Comparison of ENCODE assay signal across 9 mouse cellular contexts in the genomic region with DNA sequence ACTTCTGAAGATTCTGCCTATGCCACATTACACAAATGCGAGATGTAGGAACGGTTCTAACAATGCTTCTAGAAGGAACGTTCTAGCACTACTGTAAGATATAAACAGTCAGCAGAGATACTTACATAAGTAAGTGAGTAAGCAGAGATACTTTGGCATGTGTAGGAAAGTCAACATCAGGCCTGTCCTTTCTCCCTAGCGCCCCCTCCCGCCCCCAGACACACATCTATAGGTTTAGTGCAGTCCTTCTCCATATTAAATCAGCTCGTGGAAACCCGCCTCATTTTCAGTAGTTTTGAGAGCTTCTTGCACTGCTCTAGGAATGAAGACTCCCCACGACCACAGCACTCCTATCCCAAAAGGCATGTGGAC. TPM values are rescaled to one million over a fixed set of nuclear protein-coding genes. Genes with fewer than 3 reads are reported as not detected.
DNase-seq lines count a peak whose midpoint lies in the region; ATAC-seq and TF ChIP-seq lines count a peak whose summit lies in the region.
"Had no signal": no experiment of that assay in that cellular context is flagged by ENCODE, and none has a peak within 500 bp of the region (broad histone marks: within the 10 kb centered on the region; RNA-seq: fewer than 3 reads in every experiment).

No protein-coding gene starts in this region.

- H3K9me3 ChIP-seq in heart, embryonic 10.5 days: no peaks in the 10 kb centered on the region
- no peaks in the 10 kb centered on the region for H3K9me3 ChIP-seq in embryonic facial prominence, embryonic 15.5 days (replicated peaks)
- no peaks in the 10 kb centered on the region for H3K9me3 ChIP-seq in hindbrain, postnatal 0 days (ENCODE audit: low read length)
- no peaks in the 10 kb centered on the region for H3K9me3 ChIP-seq in lung, embryonic 16.5 days (ENCODE audit: control insufficient read depth, low read length)

- WGBS in heart, embryonic 10.5 days: 13% methylated on average over 8 of the region's 8 CpGs
- 13% methylated on average over 8 of the region's 8 CpGs for WGBS in embryonic facial prominence, embryonic 15.5 days
- WGBS in hindbrain, postnatal 0 days: 16% methylated on average over 8 of the region's 8 CpGs
- WGBS in lung, embryonic 16.5 days: 9% methylated on average over 8 of the region's 8 CpGs

- no peak for TF ChIP-seq CTCF in hindbrain, postnatal 0 days (IDR thresholded peaks at IDR 0.05; ENCODE audit: low read depth)

- no peaks in the 10 kb centered on the region for H3K36me3 ChIP-seq in heart, embryonic 10.5 days
- no peaks in the 10 kb centered on the region for H3K36me3 ChIP-seq in embryonic facial prominence, embryonic 15.5 days
- H3K36me3 ChIP-seq in hindbrain, postnatal 0 days (ENCODE audit: insufficient read depth, low read length): no peaks in the 10 kb centered on the region
- no peaks in the 10 kb centered on the region for H3K36me3 ChIP-seq in lung, embryonic 16.5 days (ENCODE audit: control insufficient read depth, insufficient read depth, low read length)

- DNase-seq in heart, embryonic 10.5 days (ENCODE audit: low spot score): no peak
- DNase-seq in heart, adult 8-10 months (ENCODE audit: low spot score): no peak
- peak; percentile 75 for DNase-seq in ES-CJ7 (ENCODE audit: low read depth, low spot score)
- peak; percentile 50 for DNase-seq in hindbrain, postnatal 0 days (ENCODE audit: low spot score)
- DNase-seq in retina, postnatal 1 day: peak; percentile 64
- DNase-seq in layer of hippocampus, adult 9-10 months (ENCODE audit: low spot score): no peak

- H3K27me3 ChIP-seq in heart, embryonic 10.5 days (ENCODE audit: insufficient read depth, poor library complexity, severe bottlenecking): peaks cover 12% of the 10 kb centered on the region; the same call in 1 of the 2 replicates
- H3K27me3 ChIP-seq in embryonic facial prominence, embryonic 15.5 days: no peaks in the 10 kb centered on the region
- no peaks in the 10 kb centered on the region for H3K27me3 ChIP-seq in hindbrain, postnatal 0 days (ENCODE audit: insufficient read depth, low read length)
- no peaks in the 10 kb centered on the region; the same call in 1 of the 2 replicates for H3K27me3 ChIP-seq in lung, embryonic 16.5 days (ENCODE audit: control insufficient read depth, insufficient read depth, low read depth, low read length)

- peak overlapping the region; percentile 91 for H3K4me2 ChIP-seq in embryonic facial prominence, embryonic 15.5 days (replicated peaks)
- peak overlapping the region; percentile 80 for H3K4me2 ChIP-seq in hindbrain, postnatal 0 days (ENCODE audit: low read depth, low read length)
- H3K4me2 ChIP-seq in lung, embryonic 16.5 days (ENCODE audit: low read depth, low read length): peak overlapping the region; percentile 94

- peak overlapping the region; percentile 90 for H3K27ac ChIP-seq in heart, embryonic 10.5 days
- H3K27ac ChIP-seq in embryonic facial prominence, embryonic 15.5 days (replicated peaks): peak overlapping the region; percentile 93
- H3K27ac ChIP-seq in hindbrain, postnatal 0 days: peak overlapping the region; percentile 83; the same call in 1 of the 2 replicates
- no peak overlapping the region for H3K27ac ChIP-seq in lung, embryonic 16.5 days (ENCODE audit: low read length)

- peaks cover 12% of the 10 kb centered on the region; the same call in 1 of the 2 replicates for H3K4me1 ChIP-seq in heart, embryonic 10.5 days
- peaks cover 12% of the 10 kb centered on the region for H3K4me1 ChIP-seq in embryonic facial prominence, embryonic 15.5 days
- peaks cover 4% of the 10 kb centered on the region; the same call in 1 of the 2 replicates for H3K4me1 ChIP-seq in hindbrain, postnatal 0 days (ENCODE audit: insufficient read depth, low read length)
- peaks cover 8% of the 10 kb centered on the region for H3K4me1 ChIP-seq in lung, embryonic 16.5 days (replicated peaks; ENCODE audit: control insufficient read depth, insufficient read depth, low read length)

- peak overlapping the region; percentile 69 for H3K4me3 ChIP-seq in heart, embryonic 10.5 days
- peak overlapping the region; percentile 56 for H3K4me3 ChIP-seq in embryonic facial prominence, embryonic 15.5 days (replicated peaks)
- H3K4me3 ChIP-seq in hindbrain, postnatal 0 days (ENCODE audit: low read length): peak overlapping the region; percentile 42
- H3K4me3 ChIP-seq in lung, embryonic 16.5 days (ENCODE audit: low read length): peak overlapping the region; percentile 64

- peak overlapping the region; percentile 50 for H3K9ac ChIP-seq in embryonic facial prominence, embryonic 15.5 days
- H3K9ac ChIP-seq in hindbrain, postnatal 0 days (replicated peaks; ENCODE audit: low read length): peak overlapping the region; percentile 51
- H3K9ac ChIP-seq in lung, embryonic 16.5 days (ENCODE audit: low read length): peak overlapping the region; percentile 63

- 0 out of 2 replicates have a peak, but pooled peaks have one; percentile 45 for ATAC-seq in embryonic facial prominence, embryonic 15.5 days (ENCODE audit: insufficient number of reproducible peaks, low FRiP score, low TSS enrichment, low read depth)
- ATAC-seq in hindbrain, postnatal 0 days: no peak; the same call in 1 of the 2 replicates
- ATAC-seq in lung, embryonic 16.5 days (ENCODE audit: low read depth): peak; percentile 37

RNA-seq across cellular contexts. Expression of a gene that starts 7.9 kb away (rescaled TPM):
- polyA plus RNA-seq in heart, embryonic 10.5 days (2016; fragmentation: Nextera tagmentation; extraction: Ambion mirVana): 3.8 and 7.7 TPM in 2 replicates
- total RNA-seq in heart, adult 8-10 months (2022): 10 to 100 TPM; 28.0 to 42.3 (median 33.7) TPM
- 7.0 and 8.6 TPM in 2 replicates for polyA plus RNA-seq in embryonic facial prominence, embryonic 15.5 days (2015; fragmentation: Nextera tagmentation; extraction: Ambion mirVana)
- total RNA-seq in hindbrain, postnatal 0 days (2014; rRNA removed): 234 and 397 TPM in 2 replicates
- polyA plus RNA-seq in hindbrain, postnatal 0 days (2015; fragmentation: Nextera tagmentation; extraction: Ambion mirVana): 1.4 and 2.4 TPM in 2 replicates
- polyA plus RNA-seq in lung, embryonic 16.5 days (2015; fragmentation: Nextera tagmentation; extraction: Ambion mirVana): 13.0 and 14.5 TPM in 2 replicates
- polyA plus RNA-seq: liver, adult 2 months had no signal

RNA-seq across cellular contexts. Expression of a gene that starts 9.0 kb away (rescaled TPM):
- 17.8 and 25.8 TPM in 2 replicates for polyA plus RNA-seq in heart, embryonic 10.5 days (2016; fragmentation: Nextera tagmentation; extraction: Ambion mirVana)
- 10 to 100 TPM; 12.2 to 24.7 (median 15.9) TPM for total RNA-seq in heart, adult 8-10 months (2022)
- polyA plus RNA-seq in embryonic facial prominence, embryonic 15.5 days (2015; fragmentation: Nextera tagmentation; extraction: Ambion mirVana): 36.0 and 51.5 TPM in 2 replicates
- total RNA-seq in hindbrain, postnatal 0 days (2014; rRNA removed): 1,585 and 2,263 TPM in 2 replicates
- 15.7 and 22.9 TPM in 2 replicates for polyA plus RNA-seq in hindbrain, postnatal 0 days (2015; fragmentation: Nextera tagmentation; extraction: Ambion mirVana)
- polyA plus RNA-seq in lung, embryonic 16.5 days (2015; fragmentation: Nextera tagmentation; extraction: Ambion mirVana): 55.7 and 61.1 TPM in 2 replicates

RNA-seq across cellular contexts. Expression of a gene that starts 14.3 kb away (rescaled TPM):
- polyA plus RNA-seq in heart, embryonic 10.5 days (2016; fragmentation: Nextera tagmentation; extraction: Ambion mirVana): 2.1 and 2.8 TPM in 2 replicates
- 10 to 100 TPM; 10.8 to 16.2 (median 12.3) TPM for total RNA-seq in heart, adult 8-10 months (2022)
- 8.7 and 11.5 TPM in 2 replicates for polyA plus RNA-seq in embryonic facial prominence, embryonic 15.5 days (2015; fragmentation: Nextera tagmentation; extraction: Ambion mirVana)
- total RNA-seq in hindbrain, postnatal 0 days (2014; rRNA removed): 127 and 159 TPM in 2 replicates
- polyA plus RNA-seq in hindbrain, postnatal 0 days (2015; fragmentation: Nextera tagmentation; extraction: Ambion mirVana): 10.2 and 10.6 TPM in 2 replicates
- 9.8 and 12.3 TPM in 2 replicates for polyA plus RNA-seq in lung, embryonic 16.5 days (2015; fragmentation: Nextera tagmentation; extraction: Ambion mirVana)

RNA-seq across cellular contexts. Expression of a gene that starts 16.4 kb away (rescaled TPM):
- polyA plus RNA-seq in heart, embryonic 10.5 days (2016; fragmentation: Nextera tagmentation; extraction: Ambion mirVana): 0.18 and 0.35 TPM in 2 replicates
- 1 to 10 TPM in 1 of 4 experiments, under 1 TPM in 3; 0.38 to 1.1 (median 0.66) TPM for total RNA-seq in heart, adult 8-10 months (2022)
- 2.2 and 4.4 TPM in 2 replicates for polyA plus RNA-seq in embryonic facial prominence, embryonic 15.5 days (2015; fragmentation: Nextera tagmentation; extraction: Ambion mirVana)
- 2.6 and 8.4 TPM in 2 replicates for total RNA-seq in hindbrain, postnatal 0 days (2014; rRNA removed)
- 2.1 and 2.4 TPM in 2 replicates for polyA plus RNA-seq in hindbrain, postnatal 0 days (2015; fragmentation: Nextera tagmentation; extraction: Ambion mirVana)
- 2.3 and 2.7 TPM in 2 replicates for polyA plus RNA-seq in lung, embryonic 16.5 days (2015; fragmentation: Nextera tagmentation; extraction: Ambion mirVana)

RNA-seq across cellular contexts. Expression of a gene that starts 30.9 kb away (rescaled TPM):
- 0.41 and 0.60 TPM in 2 replicates for polyA plus RNA-seq in heart, embryonic 10.5 days (2016; fragmentation: Nextera tagmentation; extraction: Ambion mirVana)
- total RNA-seq in heart, adult 8-10 months (2022): not detected
- 1.6 TPM in 1 of 2 replicates, not detected in the other for polyA plus RNA-seq in embryonic facial prominence, embryonic 15.5 days (2015; fragmentation: Nextera tagmentation; extraction: Ambion mirVana)
- total RNA-seq in hindbrain, postnatal 0 days (2014; rRNA removed): not detected in 2 replicates
- 0.16 TPM in 1 of 2 replicates, not detected in the other for polyA plus RNA-seq in hindbrain, postnatal 0 days (2015; fragmentation: Nextera tagmentation; extraction: Ambion mirVana)
- 1.0 and 2.3 TPM in 2 replicates for polyA plus RNA-seq in lung, embryonic 16.5 days (2015; fragmentation: Nextera tagmentation; extraction: Ambion mirVana)
- total RNA-seq: liver, adult 2 months had no signal
- polyA plus RNA-seq: liver, adult 2 months had no signal

Comparison
In these comparisons a context has a peak if more than half of its experiments do, and no peak if none do; other contexts are left out.
1. DNase-seq: peak in ES-CJ7 (single experiment), hindbrain, postnatal 0 days (single experiment) and retina, postnatal 1 day (single experiment); none in heart, embryonic 10.5 days (single experiment), heart, adult 8-10 months (single experiment) and layer of hippocampus, adult 9-10 months (single experiment).
2. Peak in every context shown above with its lines, with median percentiles within 50 percentile points of each other: H3K4me3 ChIP-seq, H3K4me2 ChIP-seq and H3K9ac ChIP-seq.